Mouse (Mus musculus) embryonic facial prominence, embryonic 14.5 days (tissue): ENCODE data around the gene Plagl2. TPM values are rescaled to one million over a fixed set of nuclear protein-coding genes. Genes with fewer than 3 reads are reported as not detected.
"Not testable (repeated sequence)": the region's sequence is repeated elsewhere in the genome, so short reads cannot be mapped to it uniquely, and the experiment has no call there.

ENCODE experiments used
- ATAC-seq: fragments of 200-750 bp; cut with Nextera tagmentation; 2 replicates; pipeline ENCODE4 v1.8.0; 2017; ENCODE audit warnings: low read depth, moderate number of reproducible peaks, moderate TSS enrichment
- DNase-seq: peaks from one replicate; pipeline ENCODE4 v3.0.0-alpha.2; 2015; ENCODE audit warnings: low spot score
- H3K27ac ChIP-seq: fragments of 300-500 bp; sonication (generic); replicated peaks from 2 replicates; pipeline ENCODE4 v1.5.1; 2014; ENCODE audit warnings: low read depth, mild to moderate bottlenecking, low read length, moderate library complexity
- H3K27me3 ChIP-seq: fragments of 300-500 bp; sonication (generic); replicated peaks from 2 replicates; pipeline ENCODE4 v1.6.1; 2014; ENCODE audit warnings: low read length; ENCODE audit not compliant: control insufficient read depth, insufficient read depth
- H3K36me3 ChIP-seq: fragments of 300-500 bp; sonication (generic); 2 replicates; pipeline ENCODE4 v1.6.1; 2014; ENCODE audit warnings: low read length, mixed read lengths; ENCODE audit not compliant: control insufficient read depth, insufficient read depth
- H3K4me1 ChIP-seq: fragments of 300-500 bp; sonication (generic); 2 replicates; pipeline ENCODE4 v1.6.1; 2014; ENCODE audit warnings: antibody characterized with exemption, low read length; ENCODE audit not compliant: control insufficient read depth, insufficient read depth
- H3K4me2 ChIP-seq: fragments of 300-500 bp; sonication (generic); 2 replicates; pipeline ENCODE4 v1.6.1; 2014; ENCODE audit warnings: low read depth, mild to moderate bottlenecking, low read length, moderate library complexity, mixed read lengths
- H3K4me3 ChIP-seq: fragments of 300-500 bp; sonication (generic); 2 replicates; pipeline ENCODE4 v1.5.1; 2014; ENCODE audit warnings: low read depth, mild to moderate bottlenecking, low read length
- H3K9ac ChIP-seq: fragments of 300-500 bp; sonication (generic); 2 replicates; pipeline ENCODE4 v1.6.1; 2014; ENCODE audit warnings: low read depth, mild to moderate bottlenecking, low read length, moderate library complexity, mixed read lengths
- H3K9me3 ChIP-seq: fragments of 300-500 bp; sonication (generic); 2 replicates; pipeline ENCODE4 v1.6.1; 2016; ENCODE audit warnings: low read length; ENCODE audit not compliant: control insufficient read depth
- WGBS: fragments of 180-500 bp; shearing (Covaris S2); extraction: QIAGEN DNeasy Blood & Tissue Kit; methylation state at CpG from one replicate; pipeline ENCODE4 v1.1.7; 2014; 5-methylcytosine and 5-hydroxymethylcytosine counted together
- polyA plus RNA-seq: library from polyadenylated mRNA; unstranded; fragments of >200 nt; fragmentation: Nextera tagmentation; extraction: Ambion mirVana; gene quantifications from 2 replicates; pipeline ENCODE4 v1.2.1, GENCODE M21; 2014

Gene Plagl2
- polyA plus RNA-seq, result 19.1 and 21.4 TPM in 2 replicates

GRCm38 (mm10) chr2:153241250-153242014 is at the start of gene Plagl2, which contains the start of gene Pofut1:
TSS of gene Plagl2 (minus strand) at chr2:153241426.
TSS of gene Pofut1 (plus strand) at chr2:153241533.
- peaks cover 21% of the 10 kb centered on the region for H3K4me1 ChIP-seq
- peaks cover 22% of the 10 kb centered on the region for H3K36me3 ChIP-seq
- peak within 1 kb of the TSS; percentile 92 for H3K4me2 ChIP-seq
- H3K4me3 ChIP-seq, result peak within 1 kb of the TSS; percentile 97
- H3K27me3 ChIP-seq, result no peaks in the 10 kb centered on the region
- no peaks in the 10 kb centered on the region for H3K9me3 ChIP-seq
- H3K27ac ChIP-seq, result peak within 1 kb of the TSS; percentile 93
- peak; percentile 95 for DNase-seq
- ATAC-seq, result peak; percentile 96
- peak within 1 kb of the TSS; percentile 98 for H3K9ac ChIP-seq
- WGBS, result 2% methylated on average over 16 of the region's 72 CpGs

- Histone ChIP-seq H3K36me3 (no peaks in the 10 kb centered on the region), H3K27me3 (no peaks in the 10 kb centered on the region), H3K4me1 (peaks cover 8% of the 10 kb centered on the region), H3K9me3 (no peaks in the 10 kb centered on the region), H3K4me2 (no peak overlapping the region), H3K9ac (no peak overlapping the region), H3K4me3 (no peak overlapping the region), H3K27ac (no peak overlapping the region)
- ATAC-seq, result peak; percentile 42
- peak; percentile 89 for DNase-seq
- WGBS, result 33% methylated on average over 6 of the region's 6 CpGs
Measured at GRCm38 (mm10) chr2:153287835-153288234, 46.6 kb upstream of the Plagl2 start.

GRCm38 (mm10) chr2:153286524-153286923 is 45.3 kb upstream of the Plagl2 start:
- Histone ChIP-seq H3K27ac (no peak overlapping the region), H3K9me3 (no peaks in the 10 kb centered on the region), H3K4me2 (no peak overlapping the region), H3K4me1 (no peaks in the 10 kb centered on the region), H3K36me3 (no peaks in the 10 kb centered on the region), H3K4me3 (no peak overlapping the region), H3K9ac (no peak overlapping the region), H3K27me3 (no peaks in the 10 kb centered on the region)
- DNase-seq, result no peak
- 80% methylated on average over 4 of the region's 4 CpGs for whole genome bisulfite sequencing
- ATAC-seq, result no peak

- no peak for ATAC-seq
- no peak overlapping the region for H3K4me2 ChIP-seq
- H3K9ac ChIP-seq, result no peak overlapping the region
- H3K27ac ChIP-seq, result no peak overlapping the region
- no peak overlapping the region for H3K4me3 ChIP-seq
- no peaks in the 10 kb centered on the region for H3K27me3 ChIP-seq
- no peaks in the 10 kb centered on the region for H3K9me3 ChIP-seq
- no peaks in the 10 kb centered on the region for H3K36me3 ChIP-seq
- no peaks in the 10 kb centered on the region for H3K4me1 ChIP-seq
- WGBS, result 82% methylated on average over 6 of the region's 6 CpGs
- DNase-seq, result no peak
Measured at GRCm38 (mm10) chr2:153283919-153284318, 42.7 kb upstream of the Plagl2 start.

GRCm38 (mm10) chr2:153278357-153278756 is 37.1 kb upstream of the Plagl2 start:
- Histone ChIP-seq H3K9me3 (no peaks in the 10 kb centered on the region), H3K36me3 (no peaks in the 10 kb centered on the region), H3K27ac (no peak overlapping the region), H3K27me3 (no peaks in the 10 kb centered on the region), H3K4me3 (no peak overlapping the region), H3K9ac (no peak overlapping the region), H3K4me2 (no peak overlapping the region), H3K4me1 (no peaks in the 10 kb centered on the region)
- 89% methylated on average over 5 of the region's 5 CpGs for WGBS
- DNase-seq, result no peak
- ATAC-seq, result no peak

- ATAC-seq, H3K4me2 ChIP-seq, DNase-seq, H3K9ac ChIP-seq, H3K9me3 ChIP-seq, H3K4me1 ChIP-seq, H3K4me3 ChIP-seq, H3K27me3 ChIP-seq, H3K27ac ChIP-seq, H3K36me3 ChIP-seq: not testable (repeated sequence)
- WGBS, result 89% methylated on average over 5 of the region's 5 CpGs
Measured at GRCm38 (mm10) chr2:153276846-153277245, 35.6 kb upstream of the Plagl2 start.

- Histone ChIP-seq H3K27me3 (no peaks in the 10 kb centered on the region), H3K4me1 (no peaks in the 10 kb centered on the region), H3K4me3 (no peak overlapping the region), H3K4me2 (no peak overlapping the region), H3K9ac (no peak overlapping the region), H3K36me3 (no peaks in the 10 kb centered on the region), H3K27ac (no peak overlapping the region), H3K9me3 (no peaks in the 10 kb centered on the region)
- no peak for DNase-seq
- WGBS, result 92% methylated on average over 8 of the region's 8 CpGs
- ATAC-seq, result no peak
Measured at GRCm38 (mm10) chr2:153276440-153276839, 35.2 kb upstream of the Plagl2 start.

- WGBS, result 78% methylated on average over 3 of the region's 3 CpGs
- not testable (repeated sequence) for H3K36me3 ChIP-seq, DNase-seq, H3K9ac ChIP-seq, H3K4me2 ChIP-seq, H3K27ac ChIP-seq, H3K9me3 ChIP-seq, H3K4me3 ChIP-seq, H3K4me1 ChIP-seq, ATAC-seq, H3K27me3 ChIP-seq
Measured at GRCm38 (mm10) chr2:153275577-153275976, 34.4 kb upstream of the Plagl2 start.

- no peak overlapping the region for H3K4me2 ChIP-seq
- H3K36me3 ChIP-seq, result no peaks in the 10 kb centered on the region
- ATAC-seq (no peak), DNase-seq (no peak)
- H3K9ac ChIP-seq, result no peak overlapping the region
- H3K9me3 ChIP-seq, result no peaks in the 10 kb centered on the region
- WGBS, result 77% methylated on average over 6 of the region's 6 CpGs
- no peaks in the 10 kb centered on the region for H3K27me3 ChIP-seq
- H3K4me3 ChIP-seq, result no peak overlapping the region
- no peak overlapping the region for H3K27ac ChIP-seq
- H3K4me1 ChIP-seq, result no peaks in the 10 kb centered on the region
Measured at GRCm38 (mm10) chr2:153274919-153275247, 33.7 kb upstream of the Plagl2 start.
